Mouse (Mus musculus) macrophage (primary cell): ENCODE results near the gene Ralgps1. TPM values are rescaled to one million over a fixed set of nuclear protein-coding genes. Genes with fewer than 3 reads are reported as not detected.

Source experiments
- H3K27ac ChIP-seq: fragments of 350-480 bp; formaldehyde crosslinking; 2 replicates; pipeline ENCODE4 v1.9.0; 2021
- H3K36me3 ChIP-seq: fragments of 350-480 bp; formaldehyde crosslinking; 2 replicates; pipeline ENCODE4 v1.9.0; 2021; ENCODE audit errors: inconsistent target
- H3K4me3 ChIP-seq: fragments of 350-480 bp; formaldehyde crosslinking; 2 replicates; pipeline ENCODE4 v1.9.0; 2021; ENCODE audit errors: inconsistent target
- H3K79me2 ChIP-seq: fragments of 350-480 bp; formaldehyde crosslinking; 2 replicates; pipeline ENCODE4 v1.9.0; 2021; ENCODE audit errors: inconsistent target
- WGBS: methylation state at CpG from one replicate; pipeline ENCODE4 v1.1.7; 2026; ENCODE audit warnings: inconsistent platforms; ENCODE audit not compliant: missing documents; 5-methylcytosine and 5-hydroxymethylcytosine counted together
- polyA plus RNA-seq: library from polyadenylated mRNA; stranded (reverse); fragments of 250-400 nt; gene quantifications from 3 replicates; pipeline ENCODE4 v1.2.4, GENCODE M21; 2018; ENCODE audit warnings: inconsistent platforms

The Ralgps1 gene
- polyA plus RNA-seq, 1 experiment from 2014 or later, result 2.3 TPM

- Histone ChIP-seq H3K36me3 (no peaks in the 10 kb centered on the region), H3K27ac (no peak overlapping the region), H3K79me2 (no peaks in the 10 kb centered on the region), H3K4me3 (no peak overlapping the region)
- WGBS, result 30% methylated on average over 5 of the region's 5 CpGs
Measured at GRCm38 (mm10) chr2:33295115-33295514, 76.2 kb downstream of the Ralgps1 start.

GRCm38 (mm10) chr2:33292057-33292456 lies 79.2 kb downstream of the Ralgps1 start:
- Histone ChIP-seq H3K4me3 (no peak overlapping the region), H3K79me2 (no peaks in the 10 kb centered on the region), H3K27ac (no peak overlapping the region), H3K36me3 (no peaks in the 10 kb centered on the region)
- WGBS, result 50% methylated on average over 2 of the region's 2 CpGs

GRCm38 (mm10) chr2:33290491-33290890 lies 80.8 kb downstream of the Ralgps1 start:
- H3K79me2 ChIP-seq, result no peaks in the 10 kb centered on the region

GRCm38 (mm10) chr2:33288837-33289236 lies 82.4 kb downstream of the Ralgps1 start:
- no peak overlapping the region for H3K27ac ChIP-seq
- 98% methylated on average over 5 of the region's 5 CpGs for WGBS
- no peaks in the 10 kb centered on the region for H3K36me3 ChIP-seq
- H3K79me2 ChIP-seq, result no peaks in the 10 kb centered on the region
- H3K4me3 ChIP-seq, result no peak overlapping the region

More at GRCm38 (mm10) chr2:33290491-33290890, 80.8 kb downstream of the Ralgps1 start:
- Histone ChIP-seq H3K4me3 (no peak overlapping the region), H3K36me3 (no peaks in the 10 kb centered on the region), H3K27ac (no peak overlapping the region)
- 87% methylated on average over 8 of the region's 8 CpGs for WGBS

GRCm38 (mm10) chr2:33283674-33284073 lies 87.6 kb downstream of the Ralgps1 start:
- H3K4me3 ChIP-seq, result no peak overlapping the region
- H3K27ac ChIP-seq, result no peak overlapping the region
- no peaks in the 10 kb centered on the region for H3K79me2 ChIP-seq
- no peaks in the 10 kb centered on the region for H3K36me3 ChIP-seq
- 91% methylated on average over 2 of the region's 2 CpGs for WGBS

- 85% methylated on average over 4 of the region's 4 CpGs for WGBS
- H3K36me3 ChIP-seq, result no peaks in the 10 kb centered on the region
- no peak overlapping the region for H3K27ac ChIP-seq
- H3K4me3 ChIP-seq, result no peak overlapping the region
- H3K79me2 ChIP-seq, result no peaks in the 10 kb centered on the region
Measured at GRCm38 (mm10) chr2:33282877-33283276, 88.4 kb downstream of the Ralgps1 start.

- H3K79me2 ChIP-seq, result no peaks in the 10 kb centered on the region
- H3K4me3 ChIP-seq, result no peak overlapping the region
- H3K27ac ChIP-seq, result no peak overlapping the region
- 89% methylated on average over 5 of the region's 5 CpGs for WGBS
- no peaks in the 10 kb centered on the region for H3K36me3 ChIP-seq
Measured at GRCm38 (mm10) chr2:33281807-33282206, 89.5 kb downstream of the Ralgps1 start.

- Histone ChIP-seq H3K27ac (no peak overlapping the region), H3K79me2 (no peaks in the 10 kb centered on the region), H3K36me3 (no peaks in the 10 kb centered on the region), H3K4me3 (no peak overlapping the region)
- WGBS, result 100% methylated on average over 2 of the region's 2 CpGs
Measured at GRCm38 (mm10) chr2:33280525-33280924, 90.8 kb downstream of the Ralgps1 start.

- H3K4me3 ChIP-seq, result no peak overlapping the region
- H3K36me3 ChIP-seq, result no peaks in the 10 kb centered on the region
- no peak overlapping the region for H3K27ac ChIP-seq
- no peaks in the 10 kb centered on the region for H3K79me2 ChIP-seq
- 90% methylated on average over 10 of the region's 10 CpGs for WGBS
Measured at GRCm38 (mm10) chr2:33279758-33280157, 91.5 kb downstream of the Ralgps1 start.

- H3K36me3 ChIP-seq, result no peaks in the 10 kb centered on the region
- no peak overlapping the region for H3K27ac ChIP-seq
- no peaks in the 10 kb centered on the region for H3K79me2 ChIP-seq
- no peak overlapping the region for H3K4me3 ChIP-seq
- whole genome bisulfite sequencing, result 96% methylated on average over 12 of the region's 12 CpGs
Measured at GRCm38 (mm10) chr2:33274719-33275490, 96.4 kb downstream of the Ralgps1 start.

- WGBS, result 86% methylated on average over 4 of the region's 4 CpGs
- no peaks in the 10 kb centered on the region for H3K79me2 ChIP-seq
- H3K4me3 ChIP-seq, result no peak overlapping the region
- H3K27ac ChIP-seq, result no peak overlapping the region
- H3K36me3 ChIP-seq, result no peaks in the 10 kb centered on the region
Measured at GRCm38 (mm10) chr2:33272665-33273439, 98.4 kb downstream of the Ralgps1 start.

GRCm38 (mm10) chr2:33271511-33271910 lies 99.8 kb downstream of the Ralgps1 start:
- Histone ChIP-seq H3K4me3 (no peak overlapping the region), H3K79me2 (no peaks in the 10 kb centered on the region)
- WGBS, result 93% methylated on average over 1 of the region's 1 CpGs

GRCm38 (mm10) chr2:33270569-33270968 lies 100.7 kb downstream of the Ralgps1 start:
- H3K4me3 ChIP-seq, result no peak overlapping the region
- H3K27ac ChIP-seq, result no peak overlapping the region
- no peaks in the 10 kb centered on the region for H3K79me2 ChIP-seq
- WGBS, result 100% methylated on average over 2 of the region's 2 CpGs
- H3K36me3 ChIP-seq, result no peaks in the 10 kb centered on the region

More at GRCm38 (mm10) chr2:33271511-33271910, 99.8 kb downstream of the Ralgps1 start:
- no peak overlapping the region for H3K27ac ChIP-seq
- H3K36me3 ChIP-seq, result no peaks in the 10 kb centered on the region

GRCm38 (mm10) chr2:33269132-33269493 lies 102.2 kb downstream of the Ralgps1 start:
- WGBS, result 95% methylated on average over 2 of the region's 2 CpGs
- Histone ChIP-seq H3K79me2 (no peaks in the 10 kb centered on the region), H3K27ac (no peak overlapping the region), H3K36me3 (no peaks in the 10 kb centered on the region), H3K4me3 (no peak overlapping the region)
